Mouse (Mus musculus) lung, postnatal 0 days (tissue): ENCODE data around the gene Asb16.

Experiments used
- CTCF ChIP-seq: IDR thresholded peaks from 2 replicates; pipeline ENCODE4 v1.5.1; 2016; ENCODE audit warnings: antibody characterized with exemption, mild to moderate bottlenecking
- EP300 ChIP-seq: IDR thresholded peaks from 2 replicates; pipeline ENCODE4 v1.6.1; 2016; ENCODE audit warnings: antibody characterized with exemption, mild to moderate bottlenecking, control low read depth

DNA sequence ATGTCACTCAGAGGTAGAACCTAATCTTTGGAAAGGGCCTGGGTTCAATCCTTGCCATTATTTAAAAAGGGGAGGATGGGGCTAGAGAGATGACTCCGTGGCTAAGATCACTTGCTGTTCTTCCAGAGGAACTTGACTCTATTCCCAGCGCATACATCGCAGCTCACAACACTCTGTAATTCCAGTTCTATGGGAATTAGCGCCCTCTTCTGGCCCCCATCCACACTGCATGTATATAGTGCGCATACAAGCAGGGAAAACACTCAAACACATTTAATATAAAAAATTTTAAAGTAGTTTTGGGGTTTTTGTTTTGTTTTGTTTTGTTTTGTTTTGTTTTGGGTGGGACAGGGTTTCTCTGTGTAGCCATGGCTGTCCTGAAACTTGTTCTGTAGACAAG, 26.7 kb upstream of the Asb16 start:
- peak; percentile 20 for TF ChIP-seq CTCF
- TF ChIP-seq EP300: no peak
